In the genomic region with DNA sequence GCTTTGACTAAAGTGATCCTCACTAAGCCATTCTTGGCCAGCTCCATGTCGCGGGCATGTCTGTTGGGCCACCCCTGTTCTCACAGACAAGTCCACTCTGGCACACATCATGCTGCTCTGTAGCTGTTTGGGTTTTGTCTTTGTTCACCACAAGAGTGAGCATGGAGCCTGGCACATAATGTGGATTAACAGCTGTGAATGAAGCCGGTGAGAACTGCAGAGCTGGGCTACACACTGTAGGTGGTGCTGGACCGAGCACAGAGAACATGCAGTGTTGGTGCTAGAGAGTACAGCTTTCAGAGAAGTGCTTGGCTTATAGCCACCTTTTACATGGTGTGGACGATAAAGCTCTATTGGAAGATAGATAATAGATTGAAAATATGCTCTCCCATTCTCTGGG, we compare ENCODE assay signal across 9 mouse cellular contexts.
DNase-seq lines count a peak whose midpoint lies in the region; ATAC-seq and TF ChIP-seq lines count a peak whose summit lies in the region.
"Had no signal": no experiment of that assay in that cellular context is flagged by ENCODE, and none has a peak within 500 bp of the region (broad histone marks: within the 10 kb centered on the region; RNA-seq: fewer than 3 reads in every experiment).

No protein-coding gene starts in this region.

- H3K4me3 ChIP-seq in kidney, postnatal 0 days (replicated peaks; ENCODE audit: low read depth, low read length) = no peak overlapping the region
- H3K4me3 ChIP-seq in forebrain, embryonic 13.5 days = no peak overlapping the region
- H3K4me3 ChIP-seq in midbrain, embryonic 15.5 days = no peak overlapping the region

- 65% methylated on average over 5 of the region's 5 CpGs for WGBS in kidney, postnatal 0 days
- WGBS in forebrain, embryonic 13.5 days = 39% methylated on average over 5 of the region's 5 CpGs
- 35% methylated on average over 5 of the region's 5 CpGs for WGBS in midbrain, embryonic 15.5 days

- H3K9ac ChIP-seq in kidney, postnatal 0 days (ENCODE audit: low read depth, low read length) = no peak overlapping the region
- H3K9ac ChIP-seq in forebrain, embryonic 13.5 days = no peak overlapping the region
- no peak overlapping the region for H3K9ac ChIP-seq in midbrain, embryonic 15.5 days

- peak; percentile 61; the same call in 1 of the 2 replicates for ATAC-seq in kidney, postnatal 0 days (replicated peaks; ENCODE audit: low FRiP score, low read depth)
- ATAC-seq in forebrain, embryonic 13.5 days = peak; percentile 79
- ATAC-seq in midbrain, embryonic 15.5 days (replicated peaks) = peak; percentile 89
- no peak for ATAC-seq in inflammation-experienced regulatory T-cells, adult 6 months

- H3K27ac ChIP-seq in kidney, postnatal 0 days = no peak overlapping the region
- H3K27ac ChIP-seq in forebrain, embryonic 13.5 days = no peak overlapping the region
- no peak overlapping the region for H3K27ac ChIP-seq in midbrain, embryonic 15.5 days
- H3K27ac ChIP-seq: macrophage had no signal

- H3K4me1 ChIP-seq in kidney, postnatal 0 days (replicated peaks; ENCODE audit: insufficient read depth, low read length) = no peaks in the 10 kb centered on the region
- 0 out of 2 replicates have a peak, but pooled peaks cover 4% of the 10 kb centered on the region for H3K4me1 ChIP-seq in forebrain, embryonic 13.5 days
- H3K4me1 ChIP-seq in midbrain, embryonic 15.5 days = peaks cover 14% of the 10 kb centered on the region

- no peaks in the 10 kb centered on the region for H3K27me3 ChIP-seq in kidney, postnatal 0 days (ENCODE audit: insufficient read depth, low read length)
- H3K27me3 ChIP-seq in forebrain, embryonic 13.5 days = peaks cover 16% of the 10 kb centered on the region
- 0 out of 2 replicates have a peak, but pooled peaks cover 3% of the 10 kb centered on the region for H3K27me3 ChIP-seq in midbrain, embryonic 15.5 days (replicated peaks)

- peak; percentile 73 for DNase-seq in kidney, postnatal 0 days (ENCODE audit: low spot score)
- no peak for DNase-seq in kidney, adult 9 months
- DNase-seq in ZHBTc4 (ENCODE audit: low read depth, low spot score) = peak; percentile 60
- peak; percentile 43 to 63 for DNase-seq in left cerebral cortex, adult 18-20 months (ENCODE audit: low spot score in 2 of 2)
- peak; percentile 54 for DNase-seq in thymus, postnatal 14 days

- H3K36me3 ChIP-seq in kidney, postnatal 0 days (ENCODE audit: insufficient read depth, low read length) = no peaks in the 10 kb centered on the region
- no peaks in the 10 kb centered on the region for H3K36me3 ChIP-seq in forebrain, embryonic 13.5 days (ENCODE audit: poor library complexity, severe bottlenecking)
- no peaks in the 10 kb centered on the region for H3K36me3 ChIP-seq in midbrain, embryonic 15.5 days (replicated peaks)

- peak; percentile 73 for TF ChIP-seq CTCF in kidney, postnatal 0 days (IDR thresholded peaks at IDR 0.05; ENCODE audit: low read depth)

- H3K4me2 ChIP-seq in kidney, postnatal 0 days (ENCODE audit: low read length) = no peak overlapping the region
- no peak overlapping the region for H3K4me2 ChIP-seq in forebrain, embryonic 13.5 days
- H3K4me2 ChIP-seq in midbrain, embryonic 15.5 days = no peak overlapping the region

- H3K9me3 ChIP-seq in kidney, postnatal 0 days (replicated peaks; ENCODE audit: low read length) = no peaks in the 10 kb centered on the region
- no peaks in the 10 kb centered on the region for H3K9me3 ChIP-seq in forebrain, embryonic 13.5 days (replicated peaks)
- no peaks in the 10 kb centered on the region for H3K9me3 ChIP-seq in midbrain, embryonic 15.5 days
